Mouse (Mus musculus) hindbrain, embryonic 14.5 days (tissue): ENCODE measurements at regions not wholly inside any gene's neighbourhood (a gene's known extent, or its start where the extent isn't known, plus 50 kb on each side); places are given as distances from the start of the nearest gene placed in this dataset.

Experiments
- ATAC-seq: fragments of 200-750 bp; cut with Nextera tagmentation; 2 replicates; pipeline ENCODE4 v1.8.0; 2017; ENCODE audit warnings: moderate number of reproducible peaks, mild to moderate bottlenecking, moderate TSS enrichment, moderate library complexity; ENCODE audit not compliant: low FRiP score
- DNase-seq: peaks from one replicate; pipeline ENCODE4 v3.0.0-alpha.2; 2015; ENCODE audit warnings: low spot score
- H3K27ac ChIP-seq: fragments of 300-500 bp; sonication (generic); 2 replicates; pipeline ENCODE4 v1.5.1; 2014; ENCODE audit warnings: mild to moderate bottlenecking, moderate library complexity
- H3K27me3 ChIP-seq: fragments of 300-500 bp; sonication (generic); 2 replicates; pipeline ENCODE4 v1.6.1; 2014; ENCODE audit warnings: mild to moderate bottlenecking, low read length, mixed read lengths; ENCODE audit not compliant: control insufficient read depth, insufficient read depth
- H3K36me3 ChIP-seq: fragments of 300-500 bp; sonication (generic); replicated peaks from 2 replicates; pipeline ENCODE4 v1.6.1; 2014; ENCODE audit not compliant: control insufficient read depth, insufficient read depth
- H3K4me1 ChIP-seq: fragments of 300-500 bp; sonication (generic); replicated peaks from 2 replicates; pipeline ENCODE4 v1.6.1; 2014; ENCODE audit warnings: antibody characterized with exemption, low read length, mixed read lengths; ENCODE audit not compliant: control insufficient read depth, insufficient read depth
- H3K4me2 ChIP-seq: fragments of 300-500 bp; sonication (generic); replicated peaks from 2 replicates; pipeline ENCODE4 v1.6.1; 2014; ENCODE audit warnings: mild to moderate bottlenecking, moderate library complexity
- H3K4me3 ChIP-seq: fragments of 300-500 bp; sonication (generic); replicated peaks from 2 replicates; pipeline ENCODE4 v1.5.1; 2014; ENCODE audit warnings: mild to moderate bottlenecking, low read length
- H3K9ac ChIP-seq: fragments of 300-500 bp; sonication (generic); 2 replicates; pipeline ENCODE4 v1.6.1; 2014
- H3K9me3 ChIP-seq: fragments of 300-500 bp; sonication (generic); 2 replicates; pipeline ENCODE4 v1.6.1; 2016; ENCODE audit warnings: low read length; ENCODE audit not compliant: control insufficient read depth
- WGBS: fragments of 180-500 bp; shearing (Covaris S2); extraction: QIAGEN DNeasy Blood & Tissue Kit; methylation state at CpG from one replicate; pipeline ENCODE4 v1.1.7; 2014; 5-methylcytosine and 5-hydroxymethylcytosine counted together

GRCm38 (mm10) chr10:122295921-122296425 lies 152.3 kb upstream of the Avpr1a start:
- 47% methylated on average over 5 of the region's 5 CpGs for WGBS

GRCm38 (mm10) chr10:122291611-122292010 lies 156.7 kb upstream of the Avpr1a start:
- Histone ChIP-seq H3K4me1 (no peaks in the 10 kb centered on the region), H3K4me3 (no peak overlapping the region), H3K4me2 (no peak overlapping the region), H3K9me3 (no peaks in the 10 kb centered on the region), H3K27ac (no peak overlapping the region), H3K27me3 (no peaks in the 10 kb centered on the region), H3K9ac (no peak overlapping the region), H3K36me3 (no peaks in the 10 kb centered on the region)
- ATAC-seq (no peak), DNase-seq (no peak)
- WGBS, result 89% methylated on average over 2 of the region's 2 CpGs

More at GRCm38 (mm10) chr10:122295921-122296425, 152.3 kb upstream of the Avpr1a start:
- Histone ChIP-seq H3K4me2 (no peak overlapping the region), H3K9ac (no peak overlapping the region), H3K4me1 (no peaks in the 10 kb centered on the region), H3K4me3 (no peak overlapping the region), H3K27me3 (no peaks in the 10 kb centered on the region), H3K36me3 (no peaks in the 10 kb centered on the region), H3K9me3 (no peaks in the 10 kb centered on the region), H3K27ac (no peak overlapping the region)
- ATAC-seq (no peak), DNase-seq (no peak)

- Histone ChIP-seq H3K4me1 (no peaks in the 10 kb centered on the region), H3K27ac (no peak overlapping the region), H3K27me3 (no peaks in the 10 kb centered on the region), H3K4me3 (no peak overlapping the region), H3K9me3 (no peaks in the 10 kb centered on the region), H3K4me2 (no peak overlapping the region), H3K36me3 (no peaks in the 10 kb centered on the region), H3K9ac (no peak overlapping the region)
- ATAC-seq, result no peak
- no peak for DNase-seq
- WGBS, result 87% methylated on average over 5 of the region's 5 CpGs
These were observed 157.2 kb upstream of the Avpr1a start for GRCm38 (mm10) chr10:122291091-122291490.

GRCm38 (mm10) chr10:122274885-122275284 lies 173.4 kb upstream of the Avpr1a start:
- Histone ChIP-seq H3K4me3 (no peak overlapping the region), H3K27ac (no peak overlapping the region), H3K36me3 (no peaks in the 10 kb centered on the region), H3K27me3 (no peaks in the 10 kb centered on the region), H3K9me3 (no peaks in the 10 kb centered on the region), H3K4me2 (no peak overlapping the region), H3K9ac (no peak overlapping the region), H3K4me1 (no peaks in the 10 kb centered on the region)
- WGBS, result 80% methylated on average over 1 of the region's 1 CpGs
- DNase-seq, result no peak
- ATAC-seq, result no peak

- DNase-seq (no peak), ATAC-seq (no peak)
- H3K4me1 ChIP-seq, result no peaks in the 10 kb centered on the region
- H3K9me3 ChIP-seq, result no peaks in the 10 kb centered on the region
- no peak overlapping the region for H3K4me2 ChIP-seq
- no peaks in the 10 kb centered on the region for H3K36me3 ChIP-seq
- WGBS, result 89% methylated on average over 3 of the region's 3 CpGs
- no peak overlapping the region for H3K9ac ChIP-seq
- no peaks in the 10 kb centered on the region for H3K27me3 ChIP-seq
- H3K27ac ChIP-seq, result no peak overlapping the region
- no peak overlapping the region for H3K4me3 ChIP-seq
These were observed 174.1 kb upstream of the Avpr1a start for GRCm38 (mm10) chr10:122274181-122274580.

- no peak for DNase-seq
- ATAC-seq, result no peak
These were observed 166.9 kb upstream of the Rxylt1 start for GRCm38 (mm10) chr10:122264070-122264469.

GRCm38 (mm10) chr10:122259354-122259753 lies 162.2 kb upstream of the Rxylt1 start:
- ATAC-seq, result no peak
- no peaks in the 10 kb centered on the region for H3K9me3 ChIP-seq
- H3K4me1 ChIP-seq, result no peaks in the 10 kb centered on the region
- 59% methylated on average over 4 of the region's 4 CpGs for WGBS
- H3K4me3 ChIP-seq, result no peak overlapping the region
- H3K9ac ChIP-seq, result no peak overlapping the region
- no peak overlapping the region for H3K27ac ChIP-seq
- no peaks in the 10 kb centered on the region for H3K27me3 ChIP-seq
- H3K4me2 ChIP-seq, result no peak overlapping the region
- H3K36me3 ChIP-seq, result no peaks in the 10 kb centered on the region
- DNase-seq, result no peak

More at GRCm38 (mm10) chr10:122264070-122264469, 166.9 kb upstream of the Rxylt1 start:
- no peak overlapping the region for H3K4me2 ChIP-seq
- H3K27ac ChIP-seq, result no peak overlapping the region
- no peaks in the 10 kb centered on the region for H3K4me1 ChIP-seq
- H3K36me3 ChIP-seq, result no peaks in the 10 kb centered on the region
- no peaks in the 10 kb centered on the region for H3K27me3 ChIP-seq
- H3K4me3 ChIP-seq, result no peak overlapping the region
- WGBS, result 68% methylated on average over 1 of the region's 1 CpGs
- no peak overlapping the region for H3K9ac ChIP-seq
- no peaks in the 10 kb centered on the region for H3K9me3 ChIP-seq

GRCm38 (mm10) chr10:122258711-122259110 lies 161.5 kb upstream of the Rxylt1 start:
- Histone ChIP-seq H3K9ac (no peak overlapping the region), H3K4me1 (no peaks in the 10 kb centered on the region), H3K4me3 (no peak overlapping the region), H3K4me2 (no peak overlapping the region), H3K27me3 (no peaks in the 10 kb centered on the region), H3K36me3 (no peaks in the 10 kb centered on the region), H3K27ac (no peak overlapping the region), H3K9me3 (no peaks in the 10 kb centered on the region)
- WGBS, result 91% methylated on average over 3 of the region's 3 CpGs
- ATAC-seq (no peak), DNase-seq (no peak)

GRCm38 (mm10) chr10:122231818-122232217 lies 134.6 kb upstream of the Rxylt1 start:
- no peaks in the 10 kb centered on the region for H3K27me3 ChIP-seq
- WGBS, result 90% methylated on average over 7 of the region's 7 CpGs
- no peaks in the 10 kb centered on the region for H3K36me3 ChIP-seq
- H3K4me3 ChIP-seq, result no peak overlapping the region
- H3K27ac ChIP-seq, result no peak overlapping the region
- DNase-seq, result no peak
- H3K9ac ChIP-seq, result no peak overlapping the region
- H3K9me3 ChIP-seq, result no peaks in the 10 kb centered on the region
- no peak overlapping the region for H3K4me2 ChIP-seq
- ATAC-seq, result no peak
- H3K4me1 ChIP-seq, result no peaks in the 10 kb centered on the region

- no peak overlapping the region for H3K27ac ChIP-seq
- H3K4me1 ChIP-seq, result no peaks in the 10 kb centered on the region
- no peaks in the 10 kb centered on the region for H3K9me3 ChIP-seq
- 78% methylated on average over 11 of the region's 11 CpGs for WGBS
- no peaks in the 10 kb centered on the region for H3K27me3 ChIP-seq
- H3K36me3 ChIP-seq, result no peaks in the 10 kb centered on the region
- no peak overlapping the region for H3K9ac ChIP-seq
- no peak overlapping the region for H3K4me2 ChIP-seq
- ATAC-seq, result no peak
- H3K4me3 ChIP-seq, result no peak overlapping the region
- DNase-seq, result no peak
These were observed 133.6 kb upstream of the Rxylt1 start for GRCm38 (mm10) chr10:122230746-122231145.
